Mouse (Mus musculus): ENCODE data around the gene Upf1.

The Upf1 gene

DNA sequence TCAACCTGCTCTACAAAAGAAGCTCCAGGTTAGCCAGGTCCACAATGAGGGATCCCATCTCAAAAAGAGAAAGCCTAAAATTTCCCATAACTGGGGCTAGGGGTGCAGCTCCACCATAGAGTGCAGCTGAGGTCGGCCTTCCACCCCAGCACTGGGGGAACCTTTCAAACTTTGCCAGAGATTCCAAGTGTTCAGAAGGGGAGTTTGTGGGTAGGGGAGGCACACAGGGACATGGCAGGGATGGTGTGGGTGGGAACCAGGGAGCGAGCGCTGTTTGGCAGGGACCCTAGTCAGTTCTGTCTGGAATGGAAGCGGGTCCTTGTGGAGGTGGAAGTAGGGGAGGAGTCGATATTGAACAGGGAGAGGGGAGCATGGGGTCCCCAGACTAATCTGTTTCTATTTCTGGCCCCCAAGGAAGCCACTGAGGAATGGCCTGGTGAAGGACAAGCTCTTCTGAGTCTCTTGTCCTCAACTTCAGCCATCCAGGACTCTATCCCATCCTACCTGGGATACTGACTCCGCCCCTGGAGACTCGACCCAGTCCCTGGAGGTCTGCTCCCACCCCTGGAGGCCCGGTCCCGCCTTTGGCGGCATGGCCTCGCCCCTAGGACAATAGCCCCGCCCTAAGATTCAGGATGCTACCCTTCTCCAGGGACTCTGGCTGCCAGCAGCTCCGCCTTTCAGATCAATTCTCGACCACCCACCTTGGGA is 23.8 kb downstream of the Upf1 start, which contains the start of gene Gdf1:
Gene Gdf1 (plus strand): TSS at position 694 of the 711 bp plus-strand sequence.
- intact Hi-C loops (cut with DNase I), result no loop called here

DNA sequence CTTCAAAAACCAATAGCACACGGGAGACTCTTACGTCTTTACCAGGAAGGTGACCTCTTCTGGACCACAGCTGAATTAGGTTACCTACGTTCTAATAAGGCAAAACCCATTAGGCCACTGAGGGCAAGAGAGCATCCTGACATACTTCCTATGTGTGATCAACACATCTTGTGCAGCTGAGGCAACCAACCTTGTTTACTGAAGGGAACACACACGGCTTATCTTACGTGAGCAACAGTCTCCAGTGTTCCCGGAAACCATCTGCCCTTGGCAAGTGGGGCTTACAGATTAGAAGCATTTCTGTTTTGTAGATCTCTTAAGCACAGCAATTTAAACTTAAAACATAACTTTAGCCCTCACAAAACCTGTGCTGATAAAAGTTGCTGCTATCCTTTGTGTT is 25.6 kb downstream of the Upf1 start:
- intact Hi-C loops (cut with DNase I), result no loop called here

DNA sequence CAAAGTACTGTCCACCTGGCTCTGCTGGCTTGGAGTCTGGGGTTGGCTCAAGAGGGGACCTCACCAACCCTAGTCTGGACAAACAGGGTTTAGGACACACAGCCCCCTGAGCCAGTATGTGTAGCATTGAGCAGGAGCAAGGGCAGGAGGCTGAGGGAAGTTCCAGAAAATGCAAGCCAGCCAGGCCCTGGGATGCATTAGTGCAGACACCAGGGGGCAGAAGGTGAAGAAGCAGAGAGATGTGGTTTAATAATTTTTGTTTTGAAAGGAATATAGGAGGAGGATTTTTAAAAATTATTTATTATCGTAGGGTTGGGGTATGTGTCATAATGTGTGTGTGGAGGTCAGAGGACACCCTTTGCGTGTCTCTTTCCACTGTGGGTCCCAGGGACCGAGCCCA is 29.4 kb downstream of the Upf1 start:
- intact Hi-C loops (cut with DNase I), result no loop called here

DNA sequence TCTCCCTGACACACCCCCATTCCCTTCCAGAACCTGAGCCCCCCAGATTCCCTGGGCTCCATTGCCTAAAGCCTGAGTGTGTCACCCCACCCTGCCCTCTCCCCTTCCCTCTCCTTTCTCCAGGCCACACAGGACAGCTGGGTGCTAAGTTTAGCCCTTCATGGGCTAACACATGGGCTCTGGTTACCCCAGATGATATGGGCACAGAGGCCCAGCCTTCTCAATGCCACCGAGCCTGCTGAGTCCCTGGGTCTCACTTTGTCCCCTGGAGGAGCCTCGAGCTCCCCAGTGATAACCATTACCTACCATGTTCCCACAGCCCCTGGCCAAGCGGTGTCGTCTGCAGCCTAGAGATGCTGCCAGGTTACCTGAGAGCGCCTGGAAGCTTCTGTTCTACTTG is 35.2 kb downstream of the Upf1 start:
- intact Hi-C loops (cut with DNase I), result no loop called here

DNA sequence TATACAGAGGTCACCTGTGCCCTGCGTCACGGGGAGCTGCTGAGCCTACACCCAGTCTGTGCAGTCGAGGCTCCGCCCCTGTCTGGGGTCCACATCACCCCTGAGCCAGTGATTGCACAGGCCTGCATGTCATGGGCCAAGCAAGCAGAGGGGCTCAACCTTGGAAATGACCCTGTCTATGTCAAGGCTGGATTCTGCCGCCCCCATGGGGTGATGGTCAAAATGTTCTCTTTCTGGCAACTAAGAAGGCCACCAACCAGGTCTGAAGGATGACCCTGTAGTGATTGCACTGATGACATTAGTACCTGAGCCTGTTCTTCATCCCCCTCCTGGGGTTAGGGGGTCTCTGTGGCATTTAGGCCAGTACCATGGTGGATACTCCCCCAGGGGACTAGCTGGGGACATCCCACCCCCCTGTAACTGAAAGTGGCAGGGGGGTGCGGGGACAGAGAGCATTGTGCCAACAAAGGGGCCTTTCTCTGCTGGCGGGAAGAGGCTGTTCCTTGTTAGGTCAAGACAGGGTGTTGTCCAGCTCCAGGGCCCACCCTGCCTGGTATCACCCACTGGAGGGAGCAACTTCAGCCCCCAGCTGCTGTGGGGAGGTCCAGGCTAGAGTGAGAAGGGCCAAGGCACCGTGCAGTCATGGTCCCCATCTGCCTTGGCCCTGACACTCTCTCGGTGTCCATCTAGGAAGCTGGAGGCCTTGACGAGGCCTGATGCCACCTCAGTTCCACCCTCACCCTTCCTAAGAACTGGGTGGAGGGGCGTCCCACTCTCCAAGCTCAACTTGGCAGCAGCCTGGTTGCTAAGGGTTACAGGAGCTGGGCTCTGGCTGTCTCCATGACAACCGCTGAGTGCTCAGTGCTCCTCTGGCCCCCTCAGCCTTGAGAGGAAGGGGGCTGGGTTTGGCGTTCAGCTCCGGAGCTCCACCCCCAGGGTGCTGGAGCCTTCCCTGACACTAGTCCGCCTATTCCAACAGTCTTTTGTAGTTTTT is 36.3 kb downstream of the Upf1 start:
- intact Hi-C loops (cut with DNase I), result no loop called here

DNA sequence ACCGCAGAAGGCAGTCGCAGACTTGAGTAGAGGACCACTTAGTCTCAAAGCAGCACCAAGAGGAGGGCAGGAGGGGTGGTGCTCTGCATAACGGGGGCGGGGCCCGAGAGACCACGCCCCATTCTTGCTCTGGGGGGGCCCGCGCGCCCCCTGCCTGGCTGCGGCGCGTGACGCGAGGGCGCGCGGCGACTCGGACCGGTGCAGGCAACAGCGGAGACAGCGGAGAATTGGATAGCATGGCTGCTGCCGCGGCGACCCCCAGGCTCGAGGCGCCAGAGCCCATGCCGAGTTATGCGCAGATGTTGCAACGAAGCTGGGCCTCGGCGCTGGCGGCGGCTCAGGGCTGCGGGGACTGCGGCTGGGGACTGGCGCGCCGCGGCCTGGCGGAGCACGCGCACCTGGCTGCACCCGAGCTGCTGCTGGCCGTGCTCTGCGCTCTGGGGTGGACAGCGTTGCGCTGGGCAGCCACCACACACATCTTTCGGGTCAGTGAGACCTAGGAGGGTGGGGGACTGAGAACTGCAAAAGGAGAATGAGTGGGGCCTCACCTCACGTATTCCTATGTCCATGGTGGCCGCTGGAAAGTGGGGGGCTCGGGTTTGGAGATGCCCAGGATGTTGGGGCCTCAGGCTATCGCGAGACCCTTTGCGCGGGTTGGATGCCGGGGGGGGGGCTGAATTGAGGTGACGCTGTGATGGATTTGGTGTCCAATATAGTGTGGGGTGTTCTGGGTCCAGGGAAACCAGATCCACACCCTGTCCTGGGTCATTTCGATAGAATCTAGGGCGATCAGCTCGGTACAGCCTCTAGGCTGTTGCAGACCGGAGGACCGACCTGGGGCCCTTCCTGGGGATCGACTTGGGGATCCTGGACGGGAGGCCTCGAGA is 37.2 kb downstream of the Upf1 start, which contains the start of gene Cers1:
Gene Cers1 (plus strand): TSS at position 152 of the 887 bp plus-strand sequence.
- intact Hi-C loops (cut with DNase I), result no loop called here

DNA sequence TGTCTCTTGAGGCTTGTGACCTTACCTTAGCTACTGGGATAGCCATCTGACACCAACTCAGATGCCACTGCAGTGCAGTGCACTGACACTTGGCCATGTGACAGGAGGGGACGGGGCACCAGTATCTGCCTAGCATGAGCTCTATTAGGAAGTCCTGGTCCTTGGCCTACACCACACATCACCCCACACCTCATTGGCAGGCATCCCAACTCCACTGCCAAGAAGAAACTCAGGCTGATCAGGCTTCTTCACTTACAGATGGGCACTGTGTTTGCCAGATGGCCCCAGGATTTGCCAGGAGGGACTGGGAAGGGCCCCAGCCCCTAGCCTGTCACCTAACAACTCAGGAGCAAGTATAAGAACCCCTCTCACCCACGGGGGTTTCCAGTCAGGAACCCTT is 39.7 kb downstream of the Upf1 start:
- intact Hi-C loops (cut with DNase I), result no loop called here

DNA sequence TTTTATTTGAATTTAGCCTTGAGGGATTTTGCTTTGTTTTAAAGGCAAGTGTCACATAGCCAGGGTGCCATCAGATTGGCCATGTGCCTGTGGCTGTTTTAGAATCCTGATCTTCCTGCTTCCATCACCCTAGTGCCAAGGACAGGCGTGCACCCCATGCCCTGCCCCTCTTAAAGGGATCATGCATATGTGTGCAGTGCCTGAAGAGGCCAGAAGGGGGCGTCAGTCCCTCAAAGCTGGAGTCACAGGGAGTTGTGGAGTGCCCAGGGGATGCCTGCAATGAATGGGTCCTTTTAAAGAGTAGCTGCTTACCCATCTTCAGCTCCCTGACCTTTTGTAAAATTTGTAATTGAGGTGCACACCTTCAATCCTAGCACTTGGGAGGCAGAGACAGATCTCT is 43.8 kb downstream of the Upf1 start:
- intact Hi-C loops (cut with DNase I), result no loop called here

DNA sequence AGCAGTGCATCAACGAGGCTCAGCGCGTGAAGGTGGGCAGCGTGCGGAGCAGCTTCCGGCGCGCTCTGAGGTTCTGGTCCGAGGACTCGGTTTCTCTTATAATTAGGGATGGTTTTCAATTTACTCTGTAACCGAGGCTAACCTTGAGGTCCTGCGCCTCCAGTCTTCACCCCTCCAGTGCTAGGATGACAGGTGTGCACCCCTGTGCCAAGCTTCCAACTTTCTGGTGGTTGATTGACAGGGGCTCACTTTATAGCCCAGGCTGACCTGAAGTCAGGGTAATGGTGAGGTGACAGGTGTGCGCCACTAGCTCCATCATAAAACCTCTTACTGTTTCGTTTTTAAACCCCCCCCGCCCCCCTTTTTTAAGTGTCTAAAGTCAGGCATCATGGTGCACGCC is 50.2 kb downstream of the Upf1 start:
- intact Hi-C loops (cut with DNase I), result loop anchor here (5.0 kb wide), 1 partner anchor 71 kb away; the partner anchor contains the start of genes Armc6 and Sugp2

DNA sequence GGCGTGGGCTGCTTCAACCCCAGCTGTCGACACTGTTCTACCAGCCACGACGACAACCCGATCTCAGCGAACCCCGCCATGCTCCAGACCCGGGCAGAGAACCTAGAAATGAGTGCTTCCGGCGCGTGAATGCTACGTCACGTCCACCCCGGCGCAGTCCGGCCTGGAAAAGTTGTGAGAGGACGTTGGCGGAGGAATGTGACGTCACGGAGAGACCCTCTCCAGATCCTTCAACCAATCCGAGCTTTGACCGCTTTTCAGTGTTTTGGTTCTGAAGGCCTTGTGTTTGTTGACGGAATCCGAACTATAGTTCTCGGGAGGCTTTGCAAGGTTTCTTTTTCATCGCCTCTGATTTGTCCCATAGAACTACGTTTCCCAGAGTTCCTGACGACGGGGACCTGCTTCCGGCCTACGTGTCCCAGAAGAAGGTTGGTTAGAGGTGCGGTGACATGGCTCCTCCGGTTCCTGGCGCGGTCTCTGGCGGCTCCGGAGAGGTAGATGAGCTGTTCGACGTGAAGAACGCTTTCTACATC is 50.7 kb downstream of the Upf1 start, which contains the start of the genes Ddx49 and Cope:
Gene Ddx49 (minus strand): TSS at position 132 of the 533 bp plus-strand sequence.
Gene Cope (plus strand): TSS at position 161 of the 533 bp plus-strand sequence.
- intact Hi-C loops (cut with DNase I), result loop anchor here (5.0 kb wide), 1 partner anchor 70 kb away; the partner anchor contains the start of genes Armc6 and Sugp2

DNA sequence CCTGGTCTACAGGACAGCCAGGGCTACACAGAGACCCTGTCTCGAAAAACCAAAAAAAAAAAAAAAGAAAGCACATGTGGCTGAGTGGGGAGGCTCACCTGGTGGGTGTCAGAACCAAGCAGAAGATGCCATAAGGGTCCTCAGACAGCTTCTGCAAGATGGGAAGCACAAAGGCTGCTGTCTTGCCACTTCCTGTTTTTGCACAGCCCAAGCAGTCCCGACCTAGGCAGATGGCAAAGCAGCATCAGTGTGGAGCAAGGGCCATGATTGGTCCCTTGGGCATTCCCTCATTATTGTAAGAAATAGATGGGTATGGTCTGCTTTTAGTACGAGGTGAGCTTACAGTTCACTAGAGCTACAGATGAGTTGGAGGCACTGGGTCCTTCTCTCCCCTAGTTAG is 52.2 kb downstream of the Upf1 start:
- intact Hi-C loops (cut with DNase I), result loop anchor here (5.0 kb wide), 1 partner anchor 69 kb away; the partner anchor contains the start of genes Armc6 and Sugp2

DNA sequence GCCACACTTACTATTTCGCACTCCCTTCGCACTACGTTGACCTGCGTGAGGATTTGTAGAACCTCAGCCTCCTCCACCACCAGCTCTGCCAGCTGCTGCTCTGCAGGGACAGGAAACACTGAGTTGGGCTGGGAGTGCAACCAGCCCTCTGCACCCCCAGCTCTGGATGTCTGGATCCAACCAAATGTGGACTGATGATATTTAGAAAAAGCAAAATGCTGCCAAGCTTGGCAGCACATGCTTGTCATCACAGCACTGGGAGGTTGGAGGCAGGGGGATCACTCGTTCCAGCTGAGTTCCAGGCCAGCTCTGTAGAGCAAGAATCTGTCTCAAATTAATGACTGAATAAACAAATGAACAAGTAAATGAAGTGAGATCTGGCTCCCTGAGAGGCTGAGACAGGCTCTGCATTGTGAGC is 59.1 kb downstream of the Upf1 start:
- intact Hi-C loops (cut with DNase I), result no loop called here

DNA sequence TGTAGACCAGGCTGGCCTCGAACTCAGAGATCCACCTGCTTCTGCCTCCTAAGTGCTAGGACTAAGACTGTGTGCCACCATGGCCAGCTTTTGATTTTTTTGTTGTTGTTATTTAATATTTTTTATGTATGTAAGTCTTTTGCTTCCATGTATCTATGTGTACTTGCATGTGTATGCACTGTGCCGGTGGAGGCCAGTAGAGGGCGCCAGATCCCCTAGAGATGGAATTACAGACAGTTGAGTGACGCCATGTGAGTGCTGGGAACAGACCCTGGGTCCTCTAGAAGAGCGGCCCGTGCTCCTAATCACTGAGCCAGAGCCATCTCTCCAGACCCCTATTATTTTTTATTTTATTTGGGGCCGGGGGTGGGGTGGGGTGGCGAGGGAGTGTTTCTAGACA is 66.3 kb downstream of the Upf1 start:
- intact Hi-C loops (cut with DNase I), result no loop called here

DNA sequence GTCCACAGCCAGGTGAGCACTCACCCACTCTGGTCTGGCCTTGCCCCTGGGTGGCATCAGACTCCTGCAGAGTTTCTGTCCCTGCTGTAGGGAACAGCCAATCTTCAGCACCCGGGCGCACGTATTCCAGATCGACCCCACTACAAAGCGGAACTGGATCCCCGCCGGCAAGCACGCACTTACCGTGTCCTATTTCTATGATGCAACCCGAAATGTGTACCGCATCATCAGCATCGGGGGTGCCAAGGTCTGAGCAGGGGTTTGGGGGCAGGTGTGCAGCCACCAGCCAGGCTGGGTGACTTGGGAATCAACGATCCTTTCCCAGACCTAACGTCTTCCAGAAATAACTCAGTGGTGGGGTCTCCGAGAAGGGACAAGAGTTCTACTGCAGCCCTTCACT is 67.8 kb downstream of the Upf1 start:
- intact Hi-C loops (cut with DNase I), result no loop called here

DNA sequence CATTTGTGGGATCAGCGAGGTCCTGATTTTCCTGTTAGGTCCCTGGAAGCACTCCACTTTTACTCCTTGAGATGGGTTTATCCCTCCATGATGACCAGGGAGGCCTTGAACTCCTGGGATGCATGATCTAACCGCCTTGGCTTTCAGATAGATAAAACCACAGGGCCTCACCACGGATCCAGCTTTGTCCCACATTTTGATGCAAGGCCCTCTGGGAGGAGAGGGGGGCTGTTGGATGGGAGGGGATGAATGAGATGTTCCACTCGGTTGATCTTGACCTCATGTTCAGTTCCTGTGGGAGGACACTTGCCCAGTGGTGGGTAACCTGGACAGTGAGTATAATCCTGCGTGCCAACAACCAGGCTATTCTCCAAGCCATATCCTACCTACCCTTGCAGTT is 68.7 kb downstream of the Upf1 start:
- intact Hi-C loops (cut with DNase I), result no loop called here

DNA sequence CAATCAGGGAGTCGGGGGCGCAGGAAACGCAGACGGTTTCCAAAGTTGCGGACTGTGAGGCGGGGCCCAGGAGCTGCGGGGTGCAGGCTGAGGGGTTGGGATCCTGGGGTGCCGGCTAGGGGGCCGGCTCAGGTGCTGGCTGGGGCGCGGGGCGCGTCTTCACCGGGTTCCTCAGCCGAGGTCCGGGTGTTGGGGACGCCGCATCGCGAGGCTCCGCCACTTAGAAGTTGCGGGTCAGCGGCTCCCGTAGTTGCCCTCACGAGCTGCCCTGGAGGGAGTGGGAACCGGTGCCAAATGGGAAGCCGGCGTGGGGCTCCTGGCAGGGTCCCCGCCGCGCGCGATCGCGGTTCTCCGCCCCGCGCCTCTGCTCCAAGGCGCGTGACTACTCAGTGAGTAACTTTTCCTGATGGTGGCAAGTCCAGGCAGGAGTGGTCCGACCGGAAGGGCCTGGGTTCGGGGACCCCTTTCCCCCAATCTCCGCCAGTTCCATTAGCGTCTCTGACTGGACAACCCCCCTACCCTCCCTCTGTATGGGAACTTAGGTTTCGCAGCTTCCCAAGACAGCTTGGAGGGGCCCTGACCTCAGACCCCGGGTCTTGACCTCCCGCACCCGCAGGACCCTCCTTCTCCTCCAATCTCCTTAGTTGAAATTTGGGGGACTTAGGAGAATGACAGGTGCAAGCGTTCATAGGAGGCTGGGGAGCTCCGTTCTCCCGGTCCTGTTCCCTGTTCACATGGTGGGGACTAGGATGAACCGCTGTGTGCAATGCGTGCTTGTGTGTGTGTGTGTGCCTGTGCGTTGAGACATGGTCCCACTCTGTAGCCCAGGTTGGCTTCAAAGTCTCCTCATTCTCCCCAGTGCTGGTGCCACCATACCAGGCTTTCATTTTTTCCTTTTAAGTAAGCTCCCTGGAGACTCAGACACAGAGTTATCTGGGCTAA is 69.7 kb downstream of the Upf1 start:
- intact Hi-C loops (cut with DNase I), result no loop called here

DNA sequence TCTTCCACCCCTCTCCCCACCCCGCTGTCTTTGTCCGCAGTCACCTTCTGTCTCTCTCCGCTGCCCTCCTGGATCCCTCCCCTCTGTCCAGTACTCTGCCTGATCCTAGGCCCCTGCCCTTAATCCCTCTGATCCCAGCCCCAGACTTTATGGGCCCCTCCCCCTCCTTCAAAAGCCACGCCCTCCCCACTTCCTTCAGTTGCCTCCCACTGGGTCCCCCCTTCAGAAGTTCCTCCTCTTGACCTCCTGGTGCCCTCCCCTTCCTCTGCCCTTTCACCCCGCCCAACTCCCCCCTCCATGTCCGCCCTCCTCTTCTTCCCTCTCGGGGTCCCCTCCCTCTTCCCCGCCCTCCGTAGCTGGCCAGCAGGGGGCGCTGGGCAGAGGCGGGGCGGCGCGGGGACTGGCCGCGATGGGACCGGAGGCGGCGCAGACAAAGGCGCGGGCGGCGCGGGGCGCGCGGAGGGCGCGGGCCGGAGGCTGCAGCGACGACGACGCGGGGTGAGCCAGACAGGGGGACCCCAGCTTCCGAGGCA is 70.4 kb downstream of the Upf1 start, which contains the start of gene Homer3:
Gene Homer3 (plus strand): TSS at position 225 of the 533 bp plus-strand sequence.
- intact Hi-C loops (cut with DNase I), result no loop called here

Measured in adrenal gland (tissue).